Mouse (Mus musculus) Muller cell, postnatal 12 days (primary cell): ENCODE measurements around the gene Zfp148.

Source experiments
- DNase-seq: peaks from one replicate; pipeline ENCODE4 v3.0.0-alpha.2; 2015; ENCODE audit errors: inconsistent ontology term

Gene Zfp148

GRCm38 (mm10) chr16:33379944-33380881, at the start of gene Zfp148:
Gene Zfp148, plus strand, starts transcription at chr16:33380836.
- peak; percentile 94 for DNase-seq

GRCm38 (mm10) chr16:33333015-33333414, 47.6 kb upstream of the Zfp148 start:
- DNase-seq = no peak

- peak; percentile 90 for DNase-seq
Measured at GRCm38 (mm10) chr16:33337177-33337576, 43.5 kb upstream of the Zfp148 start.

- DNase-seq = no peak
Measured at GRCm38 (mm10) chr16:33337681-33338080, 43.0 kb upstream of the Zfp148 start.

GRCm38 (mm10) chr16:33338492-33338891, 42.1 kb upstream of the Zfp148 start:
- DNase-seq = no peak

- no peak for DNase-seq
Measured at GRCm38 (mm10) chr16:33339476-33339875, 41.2 kb upstream of the Zfp148 start.

- DNase-seq = no peak
Measured at GRCm38 (mm10) chr16:33342356-33342755, 38.3 kb upstream of the Zfp148 start.

- DNase-seq = no peak
Measured at GRCm38 (mm10) chr16:33343106-33343505, 37.5 kb upstream of the Zfp148 start.

GRCm38 (mm10) chr16:33343601-33344000, 37.0 kb upstream of the Zfp148 start:
- DNase-seq = no peak

- DNase-seq = peak; percentile 46
Measured at GRCm38 (mm10) chr16:33344379-33344778, 36.3 kb upstream of the Zfp148 start.

GRCm38 (mm10) chr16:33344875-33345274, 35.8 kb upstream of the Zfp148 start:
- DNase-seq = peak; percentile 66

GRCm38 (mm10) chr16:33346376-33346775, 34.3 kb upstream of the Zfp148 start:
- no peak for DNase-seq

GRCm38 (mm10) chr16:33347134-33347533, 33.5 kb upstream of the Zfp148 start:
- DNase-seq = no peak

- no peak for DNase-seq
Measured at GRCm38 (mm10) chr16:33357805-33358204, 22.8 kb upstream of the Zfp148 start.

GRCm38 (mm10) chr16:33365772-33366171, 14.9 kb upstream of the Zfp148 start:
- DNase-seq = no peak

- DNase-seq = no peak
Measured at GRCm38 (mm10) chr16:33368632-33369031, 12.0 kb upstream of the Zfp148 start.

- DNase-seq = no peak
Measured at GRCm38 (mm10) chr16:33370836-33371235, 9.8 kb upstream of the Zfp148 start.

- DNase-seq = no peak
Measured at GRCm38 (mm10) chr16:33372611-33373010, 8.0 kb upstream of the Zfp148 start.

- DNase-seq = no peak
Measured at GRCm38 (mm10) chr16:33373326-33373725, 7.3 kb upstream of the Zfp148 start.

GRCm38 (mm10) chr16:33376266-33376665, 4.4 kb upstream of the Zfp148 start:
- no peak for DNase-seq

GRCm38 (mm10) chr16:33379219-33379943, 1.3 kb upstream of the Zfp148 start:
- peak; percentile 83 for DNase-seq

- DNase-seq = peak; percentile 66
Measured at GRCm38 (mm10) chr16:33380882-33381613, 412 bp downstream of the Zfp148 start.
